Mouse (Mus musculus) forebrain, embryonic 13.5 days (tissue): ENCODE measurements around the gene Stard9. TPM values are rescaled to one million over a fixed set of nuclear protein-coding genes. Genes with fewer than 3 reads are reported as not detected.
"Not testable (repeated sequence)": the region's sequence is repeated elsewhere in the genome, so short reads cannot be mapped to it uniquely, and the experiment has no call there.

Source experiments
- ATAC-seq: fragments of 200-750 bp; cut with Nextera tagmentation; 2 replicates; pipeline ENCODE4 v1.8.0; 2017
- H3K27ac ChIP-seq: fragments of 300-500 bp; sonication (generic); 2 replicates; pipeline ENCODE4 v1.5.1; 2015; ENCODE audit warnings: inconsistent platforms, mild to moderate bottlenecking, moderate library complexity
- H3K27me3 ChIP-seq: fragments of 300-500 bp; sonication (generic); 2 replicates; pipeline ENCODE4 v1.6.1; 2015; ENCODE audit warnings: mild to moderate bottlenecking, inconsistent platforms
- H3K36me3 ChIP-seq: fragments of 300-500 bp; sonication (generic); 2 replicates; pipeline ENCODE4 v1.6.1; 2015; ENCODE audit warnings: mild to moderate bottlenecking, inconsistent platforms; ENCODE audit not compliant: poor library complexity, severe bottlenecking
- H3K4me1 ChIP-seq: fragments of 300-500 bp; sonication (generic); 2 replicates; pipeline ENCODE4 v1.6.1; 2015; ENCODE audit warnings: inconsistent platforms
- H3K4me2 ChIP-seq: fragments of 300-500 bp; sonication (generic); 2 replicates; pipeline ENCODE4 v1.6.1; 2015; ENCODE audit warnings: inconsistent platforms, mild to moderate bottlenecking, moderate library complexity
- H3K4me3 ChIP-seq: fragments of 300-500 bp; sonication (generic); 2 replicates; pipeline ENCODE4 v1.5.1; 2015; ENCODE audit warnings: mild to moderate bottlenecking, inconsistent platforms
- H3K9ac ChIP-seq: fragments of 300-500 bp; sonication (generic); 2 replicates; pipeline ENCODE4 v1.6.1; 2015; ENCODE audit warnings: mild to moderate bottlenecking, inconsistent platforms
- H3K9me3 ChIP-seq: fragments of 300-500 bp; sonication (generic); replicated peaks from 2 replicates; pipeline ENCODE4 v1.6.1; 2016; ENCODE audit warnings: inconsistent platforms
- WGBS: fragments of 180-500 bp; shearing (Covaris S2); methylation state at CpG from one replicate; pipeline ENCODE4 v1.1.7; 2015; 5-methylcytosine and 5-hydroxymethylcytosine counted together
- polyA plus RNA-seq: library from polyadenylated mRNA; unstranded; fragments of >200 nt; fragmentation: Nextera tagmentation; extraction: Ambion mirVana; gene quantifications from 2 replicates; pipeline ENCODE4 v1.2.1, GENCODE M21; 2015

The Stard9 gene
- polyA plus RNA-seq, 1 experiment from 2014 or later, result 3.1 TPM

- no peaks in the 10 kb centered on the region for H3K36me3 ChIP-seq
- no peak for ATAC-seq
- no peak overlapping the region for H3K27ac ChIP-seq
Observed at GRCm38 (mm10) chr2:120656711-120657110, 27.8 kb downstream of the Stard9 start.

GRCm38 (mm10) chr2:120658486-120658885 lies 29.6 kb downstream of the Stard9 start:
- H3K27ac ChIP-seq, result no peak overlapping the region
- ATAC-seq, result no peak
- H3K27me3 ChIP-seq, result no peaks in the 10 kb centered on the region
- H3K4me3 ChIP-seq, result no peak overlapping the region
- no peaks in the 10 kb centered on the region for H3K9me3 ChIP-seq
- 78% methylated on average over 5 of the region's 5 CpGs for WGBS
- H3K4me1 ChIP-seq, result no peaks in the 10 kb centered on the region
- H3K36me3 ChIP-seq, result no peaks in the 10 kb centered on the region
- no peak overlapping the region for H3K4me2 ChIP-seq
- no peak overlapping the region for H3K9ac ChIP-seq

More at GRCm38 (mm10) chr2:120656711-120657110, 27.8 kb downstream of the Stard9 start:
- 92% methylated on average over 2 of the region's 2 CpGs for WGBS
- Histone ChIP-seq H3K4me3 (no peak overlapping the region), H3K9me3 (no peaks in the 10 kb centered on the region), H3K27me3 (no peaks in the 10 kb centered on the region), H3K4me2 (no peak overlapping the region), H3K4me1 (no peaks in the 10 kb centered on the region), H3K9ac (no peak overlapping the region)

- Histone ChIP-seq H3K27ac (no peak overlapping the region), H3K4me2 (no peak overlapping the region), H3K4me1 (no peaks in the 10 kb centered on the region), H3K36me3 (no peaks in the 10 kb centered on the region), H3K9me3 (no peaks in the 10 kb centered on the region), H3K4me3 (no peak overlapping the region), H3K27me3 (no peaks in the 10 kb centered on the region), H3K9ac (no peak overlapping the region)
- ATAC-seq, result no peak
Observed at GRCm38 (mm10) chr2:120659318-120659717, 30.4 kb downstream of the Stard9 start.

GRCm38 (mm10) chr2:120660486-120661078 lies 31.7 kb downstream of the Stard9 start:
- Histone ChIP-seq H3K27ac (no peak overlapping the region), H3K4me2 (no peak overlapping the region), H3K4me3 (no peak overlapping the region), H3K9ac (no peak overlapping the region), H3K4me1 (no peaks in the 10 kb centered on the region), H3K36me3 (no peaks in the 10 kb centered on the region), H3K27me3 (no peaks in the 10 kb centered on the region), H3K9me3 (no peaks in the 10 kb centered on the region)
- 90% methylated on average over 5 of the region's 5 CpGs for WGBS
- no peak for ATAC-seq

GRCm38 (mm10) chr2:120662766-120663165 lies 33.8 kb downstream of the Stard9 start:
- Histone ChIP-seq H3K4me2 (no peak overlapping the region), H3K27ac (no peak overlapping the region), H3K27me3 (no peaks in the 10 kb centered on the region), H3K9ac (no peak overlapping the region), H3K36me3 (no peaks in the 10 kb centered on the region), H3K4me3 (no peak overlapping the region), H3K9me3 (no peaks in the 10 kb centered on the region), H3K4me1 (no peaks in the 10 kb centered on the region)
- ATAC-seq, result no peak

GRCm38 (mm10) chr2:120663491-120664154 lies 34.7 kb downstream of the Stard9 start:
- H3K4me1 ChIP-seq, result no peaks in the 10 kb centered on the region
- WGBS, result 82% methylated on average over 3 of the region's 3 CpGs
- no peak for ATAC-seq
- H3K4me2 ChIP-seq, result no peak overlapping the region
- no peaks in the 10 kb centered on the region for H3K9me3 ChIP-seq
- no peaks in the 10 kb centered on the region for H3K27me3 ChIP-seq
- no peak overlapping the region for H3K9ac ChIP-seq
- no peaks in the 10 kb centered on the region for H3K36me3 ChIP-seq
- no peak overlapping the region for H3K4me3 ChIP-seq
- no peak overlapping the region for H3K27ac ChIP-seq

GRCm38 (mm10) chr2:120667446-120667845 lies 38.5 kb downstream of the Stard9 start:
- no peak overlapping the region for H3K4me2 ChIP-seq
- no peaks in the 10 kb centered on the region for H3K9me3 ChIP-seq
- no peaks in the 10 kb centered on the region for H3K27me3 ChIP-seq
- H3K4me1 ChIP-seq, result no peaks in the 10 kb centered on the region
- H3K36me3 ChIP-seq, result no peaks in the 10 kb centered on the region
- no peak for ATAC-seq
- 82% methylated on average over 2 of the region's 2 CpGs for WGBS
- no peak overlapping the region for H3K27ac ChIP-seq
- no peak overlapping the region for H3K9ac ChIP-seq
- no peak overlapping the region for H3K4me3 ChIP-seq

- Histone ChIP-seq H3K4me1 (no peaks in the 10 kb centered on the region), H3K9me3 (no peaks in the 10 kb centered on the region), H3K27me3 (no peaks in the 10 kb centered on the region), H3K4me2 (no peak overlapping the region), H3K27ac (no peak overlapping the region), H3K4me3 (no peak overlapping the region), H3K36me3 (no peaks in the 10 kb centered on the region), H3K9ac (no peak overlapping the region)
- ATAC-seq, result no peak
- 93% methylated on average over 2 of the region's 2 CpGs for WGBS
Observed at GRCm38 (mm10) chr2:120670253-120670652, 41.3 kb downstream of the Stard9 start.

GRCm38 (mm10) chr2:120681151-120681550 lies 52.2 kb downstream of the Stard9 start:
- not testable (repeated sequence) for H3K27ac ChIP-seq, H3K4me2 ChIP-seq, H3K9me3 ChIP-seq, H3K9ac ChIP-seq, ATAC-seq, H3K36me3 ChIP-seq, H3K4me1 ChIP-seq, H3K27me3 ChIP-seq, H3K4me3 ChIP-seq
- 85% methylated on average over 7 of the region's 7 CpGs for WGBS

GRCm38 (mm10) chr2:120697767-120698166 lies 68.8 kb downstream of the Stard9 start:
- Histone ChIP-seq H3K4me2 (no peak overlapping the region), H3K27me3 (no peaks in the 10 kb centered on the region), H3K4me3 (no peak overlapping the region), H3K9ac (no peak overlapping the region), H3K4me1 (no peaks in the 10 kb centered on the region), H3K9me3 (no peaks in the 10 kb centered on the region), H3K36me3 (peaks cover 24% of the 10 kb centered on the region), H3K27ac (no peak overlapping the region)
- 87% methylated on average over 5 of the region's 5 CpGs for WGBS
- ATAC-seq, result no peak

GRCm38 (mm10) chr2:120700379-120700885 lies 71.5 kb downstream of the Stard9 start:
- H3K9ac ChIP-seq, result no peak overlapping the region
- H3K27me3 ChIP-seq, result no peaks in the 10 kb centered on the region
- no peaks in the 10 kb centered on the region for H3K9me3 ChIP-seq
- peaks cover 28% of the 10 kb centered on the region for H3K36me3 ChIP-seq
- H3K27ac ChIP-seq, result no peak overlapping the region
- H3K4me3 ChIP-seq, result no peak overlapping the region
- 90% methylated on average over 3 of the region's 3 CpGs for WGBS
- no peaks in the 10 kb centered on the region for H3K4me1 ChIP-seq
- no peak overlapping the region for H3K4me2 ChIP-seq
- ATAC-seq, result no peak

- H3K4me1 ChIP-seq, result no peaks in the 10 kb centered on the region
- no peaks in the 10 kb centered on the region for H3K9me3 ChIP-seq
- no peak for ATAC-seq
- WGBS, result 83% methylated on average over 5 of the region's 5 CpGs
- H3K36me3 ChIP-seq, result peaks cover 9% of the 10 kb centered on the region; the same call in 1 of the 2 replicates
- H3K9ac ChIP-seq, result no peak overlapping the region
- H3K27ac ChIP-seq, result no peak overlapping the region
- no peak overlapping the region for H3K4me2 ChIP-seq
- no peaks in the 10 kb centered on the region for H3K27me3 ChIP-seq
- no peak overlapping the region for H3K4me3 ChIP-seq
Observed at GRCm38 (mm10) chr2:120702675-120703074, 73.8 kb downstream of the Stard9 start.

GRCm38 (mm10) chr2:120707041-120707440 lies 78.1 kb downstream of the Stard9 start:
- Histone ChIP-seq H3K27ac (no peak overlapping the region), H3K4me2 (no peak overlapping the region), H3K4me3 (no peak overlapping the region), H3K27me3 (no peaks in the 10 kb centered on the region), H3K9ac (no peak overlapping the region), H3K36me3 (peaks cover 13% of the 10 kb centered on the region; the same call in 1 of the 2 replicates), H3K4me1 (no peaks in the 10 kb centered on the region), H3K9me3 (no peaks in the 10 kb centered on the region)
- ATAC-seq, result no peak
